Mouse (Mus musculus) intestine, embryonic 16.5 days (tissue): ENCODE data around the gene Slc43a3. TPM values are rescaled to one million over a fixed set of nuclear protein-coding genes. Genes with fewer than 3 reads are reported as not detected.

Source experiments
- ATAC-seq: fragments of 200-750 bp; cut with Nextera tagmentation; 2 replicates; pipeline ENCODE4 v1.8.0; 2017; ENCODE audit warnings: moderate TSS enrichment, moderate library complexity
- H3K27ac ChIP-seq: fragments of 300-500 bp; sonication (generic); 2 replicates; pipeline ENCODE4 v1.5.1; 2014; ENCODE audit warnings: mild to moderate bottlenecking, low read length
- H3K27me3 ChIP-seq: fragments of 300-500 bp; sonication (generic); replicated peaks from 2 replicates; pipeline ENCODE4 v1.6.1; 2014; ENCODE audit warnings: low read length, control low read depth, mixed read lengths; ENCODE audit not compliant: control insufficient read depth, insufficient read depth
- H3K36me3 ChIP-seq: fragments of 300-500 bp; sonication (generic); 2 replicates; pipeline ENCODE4 v1.6.1; 2014; ENCODE audit warnings: low read length, control low read depth; ENCODE audit not compliant: control insufficient read depth, insufficient read depth
- H3K4me1 ChIP-seq: fragments of 300-500 bp; sonication (generic); 2 replicates; pipeline ENCODE4 v1.6.1; 2014; ENCODE audit warnings: low read length, control low read depth, mixed read lengths; ENCODE audit not compliant: control insufficient read depth, insufficient read depth
- H3K4me2 ChIP-seq: fragments of 300-500 bp; sonication (generic); 2 replicates; pipeline ENCODE4 v1.6.1; 2014; ENCODE audit warnings: low read depth, low read length, control low read depth
- H3K4me3 ChIP-seq: fragments of 300-500 bp; sonication (generic); 2 replicates; pipeline ENCODE4 v1.5.1; 2014; ENCODE audit warnings: mild to moderate bottlenecking, low read length
- H3K9ac ChIP-seq: fragments of 300-500 bp; sonication (generic); 2 replicates; pipeline ENCODE4 v1.6.1; 2014; ENCODE audit warnings: low read depth, low read length
- H3K9me3 ChIP-seq: fragments of 300-500 bp; sonication (generic); 2 replicates; pipeline ENCODE4 v1.6.1; 2016; ENCODE audit warnings: low read length, control low read depth; ENCODE audit not compliant: control insufficient read depth
- WGBS: fragments of 180-500 bp; shearing (Covaris S2); extraction: QIAGEN DNeasy Blood & Tissue Kit; methylation state at CpG from one replicate; pipeline ENCODE4 v1.1.7; 2014; 5-methylcytosine and 5-hydroxymethylcytosine counted together
- polyA plus RNA-seq: library from polyadenylated mRNA; unstranded; fragments of >200 nt; fragmentation: Nextera tagmentation; extraction: Ambion mirVana; gene quantifications from 2 replicates; pipeline ENCODE4 v1.2.1, GENCODE M21; 2015

Slc43a3 gene
- polyA plus RNA-seq: 43.7 and 47.7 TPM in 2 replicates

DNA sequence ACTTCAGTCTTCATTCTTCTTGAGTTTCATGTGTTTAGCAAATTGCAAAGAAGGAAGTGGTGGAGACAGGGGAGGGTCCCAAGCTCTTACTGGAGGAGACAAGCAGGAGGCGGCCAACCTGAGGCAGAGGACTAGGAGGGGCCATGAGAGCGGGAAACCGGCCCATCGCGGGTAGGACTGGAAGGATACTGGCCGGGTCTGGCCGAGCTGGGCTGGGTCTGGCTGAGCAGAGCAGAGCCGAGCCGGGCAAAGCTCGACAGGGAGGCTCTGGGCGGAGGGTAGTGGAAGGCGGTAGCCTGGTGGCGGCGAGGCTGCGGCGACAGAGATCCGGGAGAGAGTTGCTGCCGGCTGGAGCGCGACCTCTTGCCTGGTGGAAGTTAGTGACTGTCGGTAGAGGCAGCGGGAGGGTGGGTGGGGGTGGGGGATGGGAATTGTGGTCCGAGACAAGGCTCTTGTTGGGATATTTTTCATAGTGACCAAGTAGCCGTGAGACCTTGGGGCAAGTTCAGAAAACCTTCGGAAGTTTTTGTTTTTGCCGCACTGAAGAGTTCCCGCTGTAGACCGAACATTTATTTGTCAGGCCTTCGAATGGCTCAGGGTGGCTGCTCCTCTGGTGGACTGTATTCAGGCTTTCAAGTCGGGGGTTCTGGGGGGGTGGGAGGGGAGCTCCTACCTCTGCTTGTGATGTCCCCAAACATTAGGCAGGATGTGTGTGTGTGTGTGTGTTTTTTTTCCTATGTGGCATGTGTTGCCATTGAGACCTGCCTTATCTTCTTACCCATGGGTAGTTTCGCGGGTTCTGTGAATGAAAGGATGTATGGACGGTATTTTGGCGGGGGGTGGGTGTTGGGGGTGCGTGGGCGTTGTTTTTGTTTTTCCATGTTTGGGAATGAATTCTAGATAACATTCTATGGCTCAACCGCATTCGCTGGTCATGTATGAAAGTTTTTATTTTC, at the start of gene Slc43a3:
Gene Slc43a3 (plus strand): TSS at position 106 of the 956 bp plus-strand sequence.
- H3K4me1 ChIP-seq: peaks cover 18% of the 10 kb centered on the region
- H3K4me2 ChIP-seq: peak within 1 kb of the TSS; percentile 66
- no peaks in the 10 kb centered on the region for H3K27me3 ChIP-seq
- no peaks in the 10 kb centered on the region for H3K9me3 ChIP-seq
- no peaks in the 10 kb centered on the region for H3K36me3 ChIP-seq
- peak within 1 kb of the TSS; percentile 76 for H3K27ac ChIP-seq
- ATAC-seq: peak; percentile 84
- 15% methylated on average over 38 of the region's 38 CpGs for WGBS
- H3K9ac ChIP-seq: peak within 1 kb of the TSS; percentile 76
- peak within 1 kb of the TSS; percentile 60 for H3K4me3 ChIP-seq

DNA sequence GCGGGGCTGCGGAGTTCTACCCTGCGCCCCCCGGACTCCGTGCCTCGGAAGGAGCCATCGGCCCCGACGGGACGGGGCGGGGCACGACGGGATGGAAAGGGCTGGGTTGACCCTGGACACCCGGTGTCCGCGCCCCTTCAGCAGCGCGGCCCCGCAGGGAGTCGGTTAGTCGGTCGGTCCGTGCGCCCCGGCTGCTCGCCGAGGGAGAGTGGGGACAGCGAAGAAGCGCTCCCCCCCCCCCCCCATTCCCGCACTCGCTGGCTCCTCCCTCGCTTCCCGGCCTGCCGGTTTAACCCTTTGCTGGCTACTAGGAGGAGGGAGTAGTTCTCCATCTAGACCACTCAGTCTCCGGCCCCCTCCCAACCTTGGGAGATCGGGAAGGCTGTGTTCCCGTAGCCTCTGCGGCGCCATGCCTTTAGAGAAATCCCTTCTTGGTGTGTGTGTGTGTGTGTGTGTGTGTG, 49.5 kb upstream of the Slc43a3 start:
- peak overlapping the region; percentile 97 for H3K4me2 ChIP-seq
- no peak overlapping the region for H3K27ac ChIP-seq
- no peaks in the 10 kb centered on the region for H3K9me3 ChIP-seq
- WGBS: under 1% methylated on average over 36 of the region's 39 CpGs
- H3K4me3 ChIP-seq: peak overlapping the region; percentile 65
- H3K27me3 ChIP-seq: peaks cover 63% of the 10 kb centered on the region
- peak overlapping the region; percentile 67 for H3K9ac ChIP-seq
- no peaks in the 10 kb centered on the region for H3K36me3 ChIP-seq
- ATAC-seq: peak; percentile 26
- H3K4me1 ChIP-seq: peaks cover 37% of the 10 kb centered on the region

DNA sequence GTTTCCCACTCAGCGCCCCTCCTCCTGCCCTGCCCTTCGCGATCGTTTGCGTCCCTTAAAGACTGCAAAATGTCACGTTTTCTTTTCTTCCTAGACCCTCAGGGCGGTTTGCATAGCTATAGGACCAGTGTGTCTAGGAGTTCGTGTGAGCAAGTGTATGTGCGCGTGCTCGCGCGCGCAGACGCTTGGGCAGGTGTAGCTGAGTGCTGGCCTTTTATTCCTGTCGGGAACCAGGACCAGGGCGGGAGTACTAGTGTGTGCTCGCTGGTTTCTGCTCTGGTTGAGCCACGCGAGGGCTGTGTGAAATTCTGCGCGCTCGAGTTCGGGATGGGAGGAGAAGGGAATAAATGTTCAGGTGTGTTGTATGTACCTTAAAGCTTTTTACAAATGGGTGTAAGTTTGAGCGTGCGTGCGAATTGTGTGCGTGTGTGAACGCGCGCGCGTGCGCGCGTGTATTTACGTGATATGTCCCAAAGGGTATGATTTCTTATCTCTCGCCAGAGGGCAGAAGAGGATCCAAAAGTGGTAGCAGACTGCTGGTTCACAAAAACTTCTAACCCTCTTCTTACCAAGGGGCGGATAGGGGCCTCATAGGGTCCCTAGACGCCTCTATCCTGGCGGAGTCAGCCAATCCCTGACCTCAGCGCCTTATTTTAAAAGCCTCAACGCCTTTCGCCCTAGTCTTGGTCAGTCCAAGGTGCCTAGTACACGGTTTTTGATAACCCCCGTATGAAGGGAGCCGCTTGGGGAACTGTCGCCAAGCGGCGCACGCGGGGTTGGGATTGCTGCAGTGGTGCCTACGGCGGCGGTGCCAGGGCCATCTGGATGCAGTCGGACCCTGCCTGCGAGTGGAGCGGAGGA, 48.7 kb upstream of the Slc43a3 start:
- ATAC-seq: peak; percentile 29
- peak overlapping the region; percentile 67; the same call in 1 of the 2 replicates for H3K9ac ChIP-seq
- H3K27ac ChIP-seq: no peak overlapping the region
- H3K4me3 ChIP-seq: peak overlapping the region; percentile 65
- peaks cover 60% of the 10 kb centered on the region for H3K27me3 ChIP-seq
- no peaks in the 10 kb centered on the region for H3K9me3 ChIP-seq
- H3K36me3 ChIP-seq: no peaks in the 10 kb centered on the region
- H3K4me1 ChIP-seq: peaks cover 36% of the 10 kb centered on the region
- under 1% methylated on average over 58 of the region's 58 CpGs for WGBS
- peak overlapping the region; percentile 97 for H3K4me2 ChIP-seq

DNA sequence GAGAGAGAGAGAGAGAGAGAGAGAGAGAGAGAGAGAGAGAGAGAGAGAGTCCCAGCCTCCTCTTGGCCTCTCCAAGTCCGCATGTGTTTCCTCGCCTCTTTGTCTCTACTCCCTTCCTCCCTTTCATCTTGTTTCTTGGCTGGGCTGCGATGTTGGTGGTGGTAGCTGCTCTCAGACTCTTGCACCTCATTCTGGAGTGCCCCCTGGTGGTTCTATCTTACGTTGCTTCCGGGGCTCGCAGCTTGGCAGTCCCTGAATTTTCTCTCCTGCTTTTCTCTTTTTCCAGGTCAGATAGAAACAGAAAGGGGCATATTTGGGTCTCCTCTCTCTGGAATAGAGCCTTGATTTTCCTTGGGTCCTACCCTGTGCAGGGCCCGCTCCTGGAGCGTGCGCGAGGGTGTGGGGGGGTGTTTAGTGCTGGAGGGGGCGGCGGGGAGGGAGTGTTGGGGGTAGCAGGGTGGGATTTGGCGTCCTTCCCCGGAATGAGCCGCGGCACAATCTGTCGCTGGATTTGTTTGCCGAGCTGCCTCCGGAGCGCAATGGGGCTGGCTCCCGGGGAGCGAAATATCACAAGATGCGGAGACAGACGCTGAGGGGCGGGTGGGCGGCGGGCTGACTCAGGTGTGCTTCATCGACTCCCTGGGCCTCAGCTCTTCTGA, 47.6 kb upstream of the Slc43a3 start:
- Histone ChIP-seq H3K27ac (no peak overlapping the region), H3K27me3 (peaks cover 50% of the 10 kb centered on the region), H3K4me2 (peak overlapping the region; percentile 97), H3K4me1 (peaks cover 26% of the 10 kb centered on the region), H3K36me3 (no peaks in the 10 kb centered on the region), H3K9me3 (no peaks in the 10 kb centered on the region), H3K9ac (peak overlapping the region; percentile 29; the same call in 1 of the 2 replicates), H3K4me3 (peak overlapping the region; percentile 37)
- under 1% methylated on average over 28 of the region's 28 CpGs for WGBS
- ATAC-seq: peak; percentile 9; the same call in 1 of the 2 replicates

DNA sequence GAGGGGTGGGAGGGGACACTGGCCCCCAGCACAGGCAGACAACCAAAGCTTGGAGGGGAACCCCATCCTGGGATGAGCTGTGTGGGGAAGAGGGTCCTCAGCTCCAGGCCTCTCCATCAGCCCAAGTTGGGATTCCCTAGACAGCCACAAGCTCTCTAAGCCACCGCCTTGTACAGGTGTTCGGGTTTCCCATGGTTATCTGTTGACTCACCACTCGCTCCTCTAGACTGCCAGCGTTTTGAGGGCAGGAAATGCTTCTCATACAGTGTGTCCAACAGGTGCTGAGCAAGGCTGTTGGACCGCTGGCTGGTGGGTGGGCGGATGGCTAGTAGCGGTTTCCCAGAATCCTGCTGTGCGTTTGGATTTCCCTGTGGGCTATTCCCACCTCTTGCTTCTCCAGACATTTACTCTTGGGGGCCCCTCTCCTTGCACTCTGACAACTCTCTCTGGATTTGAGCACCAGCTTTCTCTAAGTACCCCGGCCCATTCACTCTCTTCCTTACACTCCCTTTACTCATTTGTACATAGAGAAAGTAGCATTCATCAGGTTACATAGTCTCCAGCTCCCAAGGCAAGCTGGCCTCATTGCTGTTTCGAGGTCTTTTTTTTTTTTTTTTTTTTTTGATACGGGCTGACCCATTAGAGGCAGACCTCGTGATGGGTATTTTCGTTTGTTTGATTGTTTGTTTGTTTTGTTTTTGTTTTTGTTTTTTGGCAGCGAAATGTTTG, 46.9 kb upstream of the Slc43a3 start:
- Histone ChIP-seq H3K4me2 (peak overlapping the region; percentile 97), H3K27ac (no peak overlapping the region), H3K4me1 (peaks cover 26% of the 10 kb centered on the region), H3K27me3 (peaks cover 43% of the 10 kb centered on the region), H3K36me3 (no peaks in the 10 kb centered on the region), H3K9me3 (no peaks in the 10 kb centered on the region), H3K9ac (no peak overlapping the region), H3K4me3 (peak overlapping the region; percentile 37)
- peak; percentile 21; the same call in 1 of the 2 replicates for ATAC-seq
- 18% methylated on average over 14 of the region's 14 CpGs for WGBS

DNA sequence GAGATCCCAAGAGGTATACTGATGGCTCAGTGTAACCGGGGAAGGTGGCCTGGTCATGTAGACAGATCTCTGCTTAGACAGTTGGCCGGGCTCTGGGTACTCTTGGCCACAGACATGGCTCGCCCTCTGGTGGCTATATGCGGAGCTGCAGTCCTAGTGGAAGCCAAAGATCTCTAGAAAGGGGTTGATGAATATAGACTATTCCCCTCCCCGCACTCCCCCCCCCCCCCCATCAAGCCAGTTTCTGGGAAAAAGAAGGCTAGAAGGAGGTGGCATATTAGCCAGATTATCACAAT, 46.4 kb upstream of the Slc43a3 start:
- Histone ChIP-seq H3K36me3 (no peaks in the 10 kb centered on the region), H3K4me3 (no peak overlapping the region), H3K27me3 (peaks cover 38% of the 10 kb centered on the region), H3K9me3 (no peaks in the 10 kb centered on the region), H3K4me1 (peaks cover 26% of the 10 kb centered on the region), H3K9ac (no peak overlapping the region), H3K4me2 (no peak overlapping the region), H3K27ac (no peak overlapping the region)
- peak; percentile 52 for ATAC-seq
- 0% methylated on average over 5 of the region's 5 CpGs for WGBS

DNA sequence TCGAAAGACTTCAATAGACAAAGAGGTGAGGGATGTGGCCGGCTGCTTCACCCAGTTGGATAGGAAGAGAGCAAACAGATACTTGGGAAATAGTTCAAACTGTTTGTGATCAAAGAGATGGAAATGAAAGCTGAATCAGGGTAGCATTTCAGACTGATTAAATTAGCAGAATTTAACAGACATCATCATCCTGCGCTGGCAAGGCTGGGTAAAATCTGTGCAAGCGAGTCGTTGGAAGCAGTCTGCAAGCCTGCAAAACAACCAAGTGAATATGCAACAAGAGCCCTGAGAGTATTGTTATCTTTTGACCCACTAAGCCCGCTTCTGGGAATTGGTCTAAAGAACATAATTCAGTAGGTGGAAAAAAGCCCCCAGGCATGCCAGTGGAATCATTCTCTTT, 43.0 kb upstream of the Slc43a3 start:
- Histone ChIP-seq H3K4me2 (no peak overlapping the region), H3K4me1 (peaks cover 10% of the 10 kb centered on the region), H3K36me3 (no peaks in the 10 kb centered on the region), H3K9ac (no peak overlapping the region), H3K27ac (no peak overlapping the region), H3K27me3 (peaks cover 7% of the 10 kb centered on the region; the same call in 1 of the 2 replicates), H3K9me3 (no peaks in the 10 kb centered on the region), H3K4me3 (no peak overlapping the region)
- 56% methylated on average over 6 of the region's 6 CpGs for WGBS
- ATAC-seq: no peak

DNA sequence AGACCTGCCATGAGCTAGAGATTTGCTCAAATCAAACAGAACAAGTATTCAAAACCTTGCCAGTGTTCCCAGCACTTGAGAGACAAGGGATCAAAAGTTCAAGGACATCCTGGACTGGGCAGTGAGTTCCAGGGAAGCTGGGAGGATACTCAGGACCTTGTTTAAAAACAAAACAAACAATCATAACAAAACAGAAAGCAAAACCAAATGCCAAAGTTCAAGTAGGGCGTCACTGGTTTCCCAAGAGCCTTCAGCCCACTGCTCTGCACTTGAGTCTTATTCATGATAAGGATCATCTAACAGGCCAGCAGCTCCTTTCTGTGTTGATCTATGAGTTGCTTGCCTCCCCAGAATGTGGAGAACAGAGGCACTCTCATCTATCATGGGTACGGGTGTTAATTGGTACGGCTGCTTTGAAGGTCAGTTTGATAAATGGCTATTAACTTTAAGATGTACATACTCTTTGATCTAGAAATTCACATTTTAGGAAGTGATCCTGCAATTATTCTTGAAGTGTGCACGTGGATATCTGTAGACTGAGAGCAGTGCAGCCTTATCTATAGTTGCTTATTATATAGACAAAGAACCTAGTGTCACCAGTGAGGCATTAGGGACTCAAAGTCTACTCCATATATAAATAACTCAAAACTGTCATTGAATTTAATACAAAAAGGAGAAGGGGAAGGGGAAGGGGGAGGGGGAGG, 40.7 kb upstream of the Slc43a3 start:
- H3K9me3 ChIP-seq: no peaks in the 10 kb centered on the region
- H3K9ac ChIP-seq: no peak overlapping the region
- WGBS: 45% methylated on average over 4 of the region's 4 CpGs
- H3K4me2 ChIP-seq: no peak overlapping the region
- no peaks in the 10 kb centered on the region for H3K4me1 ChIP-seq
- H3K4me3 ChIP-seq: no peak overlapping the region
- H3K27ac ChIP-seq: no peak overlapping the region
- no peaks in the 10 kb centered on the region for H3K27me3 ChIP-seq
- no peaks in the 10 kb centered on the region for H3K36me3 ChIP-seq
- ATAC-seq: peak; percentile 66; the same call in 1 of the 2 replicates
